Mouse (Mus musculus): ENCODE data around the gene S100a10. TPM values are rescaled to one million over a fixed set of nuclear protein-coding genes. Genes with fewer than 3 reads are reported as not detected.
"Not testable (repeated sequence)": the region's sequence is repeated elsewhere in the genome, so short reads cannot be mapped to it uniquely, and the experiment has no call there.

Gene S100a10
- polyA plus RNA-seq, 1 experiment from 2014 or later = 191 TPM

DNA sequence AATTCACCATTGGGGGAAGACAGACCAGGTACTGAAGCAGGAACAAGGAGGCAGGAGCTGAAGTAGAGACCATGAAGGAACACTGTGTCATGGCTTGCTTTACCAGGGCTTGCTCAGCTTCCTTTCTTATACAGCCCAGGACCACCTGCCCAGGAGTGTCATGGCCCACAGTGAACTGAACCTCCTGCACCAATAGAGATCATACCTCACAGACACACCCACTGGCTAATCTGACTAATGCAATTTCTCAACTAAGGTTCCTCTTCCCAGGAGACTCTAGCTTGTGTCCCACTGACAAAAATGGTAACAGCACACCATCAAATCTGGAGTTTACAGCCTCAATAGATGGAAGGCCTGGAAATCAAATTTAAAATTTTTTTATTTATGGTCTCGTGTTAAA lies 35.4 kb downstream of the S100a10 start:
- Histone ChIP-seq H3K4me1 (replicated peaks) (no peaks in the 10 kb centered on the region), H3K27ac (no peak overlapping the region), H3K36me3 (no peaks in the 10 kb centered on the region), H3K27me3 (peaks cover 14% of the 10 kb centered on the region), H3K9me3 (no peaks in the 10 kb centered on the region), H3K9ac (no peak overlapping the region), H3K4me3 (no peak overlapping the region), H3K4me2 (no peak overlapping the region)
- ATAC-seq (ENCODE audit: low FRiP score) = no peak
- 87% methylated on average over 1 of the region's 1 CpGs for WGBS

- H3K9ac ChIP-seq = no peak overlapping the region
- peaks cover 6% of the 10 kb centered on the region; the same call in 1 of the 2 replicates for H3K4me1 ChIP-seq (replicated peaks)
- ATAC-seq (ENCODE audit: low FRiP score) = no peak
- H3K4me3 ChIP-seq = no peak overlapping the region
- 93% methylated on average over 2 of the region's 2 CpGs for WGBS
- no peak overlapping the region for H3K4me2 ChIP-seq
- no peak overlapping the region for H3K27ac ChIP-seq
- H3K36me3 ChIP-seq = no peaks in the 10 kb centered on the region
- H3K9me3 ChIP-seq = no peaks in the 10 kb centered on the region
- peaks cover 17% of the 10 kb centered on the region for H3K27me3 ChIP-seq
These were observed 37.2 kb downstream of the S100a10 start for GRCm38 (mm10) chr3:93592100-93592499.

DNA sequence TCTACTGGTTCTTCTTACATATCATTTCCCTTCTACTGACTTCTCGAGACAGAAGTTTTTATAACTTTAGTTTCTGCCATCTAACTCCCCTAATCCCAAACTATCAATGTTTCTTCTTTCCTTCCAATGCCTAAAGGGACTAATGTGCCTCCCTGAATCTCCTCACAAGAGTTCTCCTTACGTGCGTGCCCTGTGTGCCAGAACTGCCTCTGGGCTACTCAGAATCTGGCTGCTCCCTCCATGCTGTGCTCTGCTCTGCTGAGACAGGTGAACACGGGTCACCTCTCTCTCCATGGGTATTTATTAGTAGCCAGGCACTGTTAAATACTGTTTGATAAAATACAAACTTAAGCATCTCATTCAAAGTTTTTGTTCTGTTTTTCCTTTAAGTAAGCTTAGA lies 38.1 kb downstream of the S100a10 start:
- WGBS = 87% methylated on average over 4 of the region's 4 CpGs
- no peak overlapping the region for H3K4me3 ChIP-seq
- no peaks in the 10 kb centered on the region for H3K36me3 ChIP-seq
- no peak for ATAC-seq (ENCODE audit: low FRiP score)
- peaks cover 11% of the 10 kb centered on the region; the same call in 1 of the 2 replicates for H3K4me1 ChIP-seq (replicated peaks)
- H3K4me2 ChIP-seq = no peak overlapping the region
- no peak overlapping the region for H3K27ac ChIP-seq
- H3K9ac ChIP-seq = no peak overlapping the region
- H3K27me3 ChIP-seq = peaks cover 19% of the 10 kb centered on the region
- H3K9me3 ChIP-seq = no peaks in the 10 kb centered on the region

DNA sequence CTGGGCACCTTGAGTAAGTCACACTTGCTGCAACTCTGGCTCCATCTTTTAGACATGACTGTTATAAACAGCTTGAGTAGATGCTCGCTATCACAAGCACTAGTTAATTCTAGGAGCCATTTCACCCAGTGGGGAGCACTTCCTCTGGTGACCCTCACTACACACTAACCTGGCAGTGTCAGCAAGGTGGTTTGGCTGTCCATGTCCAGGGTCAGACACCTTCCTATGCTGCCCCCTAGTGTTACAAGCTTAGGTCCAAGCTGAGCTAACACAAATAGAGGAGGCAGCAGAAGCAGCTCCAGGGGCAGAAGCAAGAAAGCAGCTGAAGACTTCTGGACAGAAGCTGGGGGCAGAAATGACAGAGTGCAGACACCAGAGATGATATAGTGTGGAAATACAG lies 38.6 kb downstream of the S100a10 start:
- no peaks in the 10 kb centered on the region for H3K9me3 ChIP-seq
- 64% methylated on average over 1 of the region's 1 CpGs for WGBS
- no peak overlapping the region for H3K9ac ChIP-seq
- H3K27me3 ChIP-seq = peaks cover 22% of the 10 kb centered on the region
- H3K4me1 ChIP-seq (replicated peaks) = peaks cover 11% of the 10 kb centered on the region; the same call in 1 of the 2 replicates
- H3K4me2 ChIP-seq = no peak overlapping the region
- no peak overlapping the region for H3K27ac ChIP-seq
- no peaks in the 10 kb centered on the region for H3K36me3 ChIP-seq
- no peak overlapping the region for H3K4me3 ChIP-seq
- no peak for ATAC-seq (ENCODE audit: low FRiP score)

DNA sequence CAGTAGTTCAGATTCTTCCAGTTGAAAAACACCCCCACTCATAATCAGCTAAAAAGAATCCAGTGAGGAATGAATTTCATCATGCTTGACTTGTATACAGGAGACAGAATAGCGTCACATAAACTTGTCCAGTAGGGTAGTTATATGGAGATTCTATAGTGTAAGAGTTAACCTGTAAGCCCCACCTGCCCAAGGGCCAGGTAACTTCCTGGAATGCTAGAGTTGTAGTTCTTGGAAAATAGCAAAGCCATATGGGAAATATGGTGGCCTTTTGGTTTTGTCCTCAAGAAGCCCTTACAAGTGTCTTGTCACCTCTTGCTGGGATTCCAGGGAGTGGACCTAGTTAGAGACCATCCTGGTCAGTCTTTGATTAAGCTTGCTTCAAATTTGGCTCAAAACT lies 41.8 kb downstream of the S100a10 start:
- H3K9ac ChIP-seq = no peak overlapping the region
- no peak overlapping the region for H3K4me3 ChIP-seq
- no peak for ATAC-seq (ENCODE audit: low FRiP score)
- H3K9me3 ChIP-seq = no peaks in the 10 kb centered on the region
- no peaks in the 10 kb centered on the region for H3K36me3 ChIP-seq
- H3K4me1 ChIP-seq (replicated peaks) = peaks cover 11% of the 10 kb centered on the region; the same call in 1 of the 2 replicates
- H3K27ac ChIP-seq = no peak overlapping the region
- H3K4me2 ChIP-seq = no peak overlapping the region
- 86% methylated on average over 1 of the region's 1 CpGs for WGBS
- peaks cover 39% of the 10 kb centered on the region for H3K27me3 ChIP-seq

- Histone ChIP-seq H3K4me3 (no peak overlapping the region), H3K36me3 (no peaks in the 10 kb centered on the region), H3K4me1 (replicated peaks) (peaks cover 11% of the 10 kb centered on the region; the same call in 1 of the 2 replicates), H3K4me2 (no peak overlapping the region), H3K9me3 (no peaks in the 10 kb centered on the region), H3K27me3 (peaks cover 42% of the 10 kb centered on the region), H3K9ac (no peak overlapping the region), H3K27ac (no peak overlapping the region)
- 22% methylated on average over 5 of the region's 5 CpGs for WGBS
- ATAC-seq (ENCODE audit: low FRiP score) = peak; percentile 95
These were observed 42.5 kb downstream of the S100a10 start for GRCm38 (mm10) chr3:93597221-93597913.

- Histone ChIP-seq H3K9ac (no peak overlapping the region), H3K27me3 (peaks cover 44% of the 10 kb centered on the region), H3K4me1 (replicated peaks) (peaks cover 11% of the 10 kb centered on the region; the same call in 1 of the 2 replicates), H3K9me3 (no peaks in the 10 kb centered on the region), H3K36me3 (no peaks in the 10 kb centered on the region), H3K4me2 (no peak overlapping the region), H3K4me3 (no peak overlapping the region), H3K27ac (no peak overlapping the region)
- ATAC-seq (ENCODE audit: low FRiP score) = no peak
- WGBS = 90% methylated on average over 7 of the region's 7 CpGs
These were observed 43.1 kb downstream of the S100a10 start for GRCm38 (mm10) chr3:93597970-93598369.

DNA sequence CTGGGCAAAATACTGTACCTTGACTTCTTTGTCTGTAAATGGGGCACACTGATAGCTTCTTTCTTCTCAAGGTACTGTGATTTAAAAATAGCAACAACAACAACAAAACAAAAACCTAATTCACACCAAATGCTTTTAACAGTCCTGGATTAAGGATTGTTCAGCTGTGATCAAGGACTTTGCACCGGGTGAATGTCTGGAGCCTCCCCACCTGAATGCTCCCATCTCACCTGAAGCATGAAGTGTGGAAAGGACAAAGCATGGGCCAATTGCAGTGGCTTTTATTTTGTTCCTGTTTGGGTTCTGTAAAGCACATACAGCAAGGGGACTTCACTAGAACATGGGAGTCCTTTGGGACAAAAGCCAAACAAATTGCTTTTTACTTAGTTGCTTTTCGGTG lies 45.3 kb downstream of the S100a10 start:
- Histone ChIP-seq H3K4me1 (replicated peaks) (peaks cover 11% of the 10 kb centered on the region; the same call in 1 of the 2 replicates), H3K36me3 (no peaks in the 10 kb centered on the region), H3K4me3 (no peak overlapping the region), H3K9ac (no peak overlapping the region), H3K27me3 (peaks cover 32% of the 10 kb centered on the region), H3K9me3 (no peaks in the 10 kb centered on the region), H3K4me2 (no peak overlapping the region), H3K27ac (no peak overlapping the region)
- WGBS = 90% methylated on average over 2 of the region's 2 CpGs
- ATAC-seq (ENCODE audit: low FRiP score) = no peak

- Histone ChIP-seq H3K27ac (no peak overlapping the region), H3K27me3 (peaks cover 29% of the 10 kb centered on the region), H3K9ac (no peak overlapping the region), H3K36me3 (no peaks in the 10 kb centered on the region), H3K4me1 (replicated peaks) (peaks cover 7% of the 10 kb centered on the region; the same call in 1 of the 2 replicates), H3K4me3 (no peak overlapping the region), H3K4me2 (no peak overlapping the region), H3K9me3 (no peaks in the 10 kb centered on the region)
- no peak for ATAC-seq (ENCODE audit: low FRiP score)
- 90% methylated on average over 1 of the region's 1 CpGs for WGBS
These were observed 47.0 kb downstream of the S100a10 start for GRCm38 (mm10) chr3:93601903-93602302.

DNA sequence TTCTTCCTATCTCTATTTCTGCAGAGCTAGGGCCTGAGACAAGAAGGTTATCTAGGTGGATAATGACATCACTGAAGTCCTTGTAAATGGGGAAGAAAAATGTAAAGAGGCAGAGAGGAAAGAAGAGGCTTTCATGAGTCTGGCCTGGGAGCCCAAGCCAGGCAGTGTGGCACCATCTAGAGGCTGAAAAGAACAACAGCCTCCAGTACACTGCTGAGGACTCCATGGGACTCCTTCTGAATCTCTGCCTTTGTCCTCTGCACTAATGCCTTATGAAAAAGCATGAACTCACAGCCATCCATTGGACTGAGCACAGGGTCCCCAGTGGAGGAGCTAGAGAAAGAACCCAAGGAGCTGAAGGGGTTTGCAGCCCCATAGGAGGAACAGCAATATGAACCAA lies 54.1 kb downstream of the S100a10 start:
- H3K9me3 ChIP-seq; H3K4me2 ChIP-seq; H3K36me3 ChIP-seq; ATAC-seq (ENCODE audit: low FRiP score); H3K4me1 ChIP-seq (replicated peaks); H3K27ac ChIP-seq; H3K9ac ChIP-seq; H3K27me3 ChIP-seq; H3K4me3 ChIP-seq: not testable (repeated sequence)

Other genes starting within 250 kb of the S100a10 start
- gene Hrnr, start 235.3 kb upstream of the S100a10 start, polyA plus RNA-seq (2015; fragmentation: Nextera tagmentation; extraction: Ambion mirVana) = not detected in 2 replicates
- gene Rptn, start 161.4 kb upstream of the S100a10 start, polyA plus RNA-seq (2015; fragmentation: Nextera tagmentation; extraction: Ambion mirVana) = not detected in 2 replicates
- gene Tchh, start 112.8 kb upstream of the S100a10 start, polyA plus RNA-seq (2015; fragmentation: Nextera tagmentation; extraction: Ambion mirVana) = 0.95 and 1.2 TPM in 2 replicates
- gene Tchhl1, start 86.3 kb upstream of the S100a10 start, polyA plus RNA-seq (2015; fragmentation: Nextera tagmentation; extraction: Ambion mirVana) = not detected in 2 replicates
- 225 and 247 TPM in 2 replicates for gene S100a11, start 34.6 kb upstream of the S100a10 start, polyA plus RNA-seq (2015; fragmentation: Nextera tagmentation; extraction: Ambion mirVana)
- not detected in 2 replicates for gene Tdpoz2, start 97.6 kb downstream of the S100a10 start, polyA plus RNA-seq (2015; fragmentation: Nextera tagmentation; extraction: Ambion mirVana)
- not detected in 2 replicates for gene Tdpoz1, start 121.2 kb downstream of the S100a10 start, polyA plus RNA-seq (2015; fragmentation: Nextera tagmentation; extraction: Ambion mirVana)
- not detected in 2 replicates for gene Gm37596, start 138.0 kb downstream of the S100a10 start, polyA plus RNA-seq (2015; fragmentation: Nextera tagmentation; extraction: Ambion mirVana)
- gene Gm5773, start 217.9 kb downstream of the S100a10 start, polyA plus RNA-seq (2015; fragmentation: Nextera tagmentation; extraction: Ambion mirVana) = not detected in 2 replicates
- not detected in 2 replicates for gene Tdpoz4, start 241.3 kb downstream of the S100a10 start, polyA plus RNA-seq (2015; fragmentation: Nextera tagmentation; extraction: Ambion mirVana)

All from hindbrain, embryonic 13.5 days (tissue).